Mouse (Mus musculus): ENCODE results near the gene Mfsd4b1. TPM values are rescaled to one million over a fixed set of nuclear protein-coding genes. Genes with fewer than 3 reads are reported as not detected.
"Not testable (repeated sequence)": the region's sequence is repeated elsewhere in the genome, so short reads cannot be mapped to it uniquely, and the experiment has no call there.

The Mfsd4b1 gene
- polyA plus RNA-seq, 1 experiment from 2014 or later = not detected

DNA sequence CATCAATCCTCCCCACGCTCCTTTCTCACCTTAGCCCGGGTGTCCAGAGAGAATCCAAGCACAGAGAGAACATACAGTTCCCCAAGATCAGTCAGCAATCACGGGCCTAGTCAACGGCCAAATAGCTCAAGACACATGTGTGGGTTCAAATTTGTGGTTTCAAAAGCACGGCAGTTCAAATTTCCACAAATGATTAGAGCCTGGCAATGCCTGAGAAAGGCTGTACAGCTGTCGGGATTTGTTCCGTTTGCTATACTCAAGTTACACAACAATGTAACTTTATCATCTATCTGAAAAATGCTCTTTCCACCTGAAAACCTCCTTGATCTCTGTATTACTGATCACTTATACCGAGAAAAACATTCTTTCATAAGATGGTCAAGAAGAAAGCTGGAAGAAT, 492 bp upstream of the Mfsd4b1 start:
- 72% methylated on average over 8 of the region's 8 CpGs for WGBS
- ATAC-seq (ENCODE audit: low FRiP score) (no peak), DNase-seq (ENCODE audit: low spot score, missing footprints) (no peak)
- Histone ChIP-seq H3K4me2 (peak overlapping the region; percentile 91), H3K27ac (ENCODE audit: low read depth, low read length) (no peak overlapping the region), H3K4me1 (ENCODE audit: control insufficient read depth, insufficient read depth, low read length) (peaks cover 10% of the 10 kb centered on the region; the same call in 1 of the 2 replicates), H3K36me3 (ENCODE audit: control insufficient read depth, insufficient read depth, low read length) (no peaks in the 10 kb centered on the region), H3K27me3 (ENCODE audit: control insufficient read depth, insufficient read depth, low read length) (no peaks in the 10 kb centered on the region), H3K9me3 (ENCODE audit: control insufficient read depth, low read length) (no peaks in the 10 kb centered on the region), H3K4me3 (ENCODE audit: low read depth, low read length) (peak overlapping the region; percentile 57), H3K9ac (ENCODE audit: low read length) (peak overlapping the region; percentile 72; the same call in 1 of the 2 replicates)

DNA sequence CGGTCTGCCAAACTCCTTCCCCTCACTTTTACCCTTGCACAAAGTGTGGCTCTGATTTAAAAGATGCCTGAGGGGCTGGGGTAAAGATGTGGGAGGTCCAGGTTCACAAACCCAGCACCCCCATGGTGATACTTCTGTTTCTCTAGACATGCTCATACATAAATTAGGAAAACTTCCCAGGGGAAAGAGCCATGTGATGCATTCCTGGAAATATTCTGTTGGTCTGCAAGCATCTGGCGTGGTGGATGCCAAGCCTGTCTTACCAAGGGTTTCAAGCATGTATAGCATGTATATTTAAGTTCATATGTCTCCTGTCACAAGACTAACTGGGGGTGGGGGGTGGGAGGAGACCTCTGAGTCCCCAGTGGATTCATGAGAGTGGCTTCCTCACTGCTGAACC, 4.7 kb downstream of the Mfsd4b1 start:
- ATAC-seq (ENCODE audit: low FRiP score) = no peak
- Histone ChIP-seq H3K4me1 (ENCODE audit: control insufficient read depth, insufficient read depth, low read length) (peaks cover 9% of the 10 kb centered on the region; the same call in 1 of the 2 replicates), H3K9me3 (ENCODE audit: control insufficient read depth, low read length) (no peaks in the 10 kb centered on the region), H3K27ac (ENCODE audit: low read depth, low read length) (no peak overlapping the region), H3K4me3 (ENCODE audit: low read depth, low read length) (no peak overlapping the region), H3K27me3 (ENCODE audit: control insufficient read depth, insufficient read depth, low read length) (no peaks in the 10 kb centered on the region), H3K4me2 (no peak overlapping the region), H3K36me3 (ENCODE audit: control insufficient read depth, insufficient read depth, low read length) (no peaks in the 10 kb centered on the region), H3K9ac (ENCODE audit: low read length) (no peak overlapping the region)
- 78% methylated on average over 2 of the region's 2 CpGs for WGBS
- DNase-seq (ENCODE audit: low spot score, missing footprints) = no peak

DNA sequence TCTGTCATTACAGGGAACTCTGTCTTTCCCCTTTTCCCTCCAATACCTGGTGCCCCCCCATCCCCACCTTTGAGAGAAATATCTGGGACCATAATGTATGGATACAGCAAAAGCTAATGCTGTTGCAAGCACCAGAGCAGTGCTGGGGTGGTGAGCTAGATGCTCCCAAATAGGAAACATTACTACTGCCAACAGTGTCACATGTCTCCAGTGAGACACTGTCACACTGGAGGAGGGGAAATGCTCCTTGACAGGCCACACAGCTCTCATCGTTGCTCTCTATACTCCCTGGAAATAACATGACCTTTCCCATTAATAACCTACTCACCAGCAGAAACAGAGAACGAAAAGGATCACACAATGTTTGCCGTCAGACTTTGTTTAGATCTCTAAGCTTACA, 5.6 kb downstream of the Mfsd4b1 start:
- Histone ChIP-seq H3K9ac (ENCODE audit: low read length) (no peak overlapping the region), H3K9me3 (ENCODE audit: control insufficient read depth, low read length) (no peaks in the 10 kb centered on the region), H3K36me3 (ENCODE audit: control insufficient read depth, insufficient read depth, low read length) (no peaks in the 10 kb centered on the region), H3K4me2 (no peak overlapping the region), H3K27me3 (ENCODE audit: control insufficient read depth, insufficient read depth, low read length) (no peaks in the 10 kb centered on the region), H3K27ac (ENCODE audit: low read depth, low read length) (no peak overlapping the region), H3K4me3 (ENCODE audit: low read depth, low read length) (no peak overlapping the region), H3K4me1 (ENCODE audit: control insufficient read depth, insufficient read depth, low read length) (peaks cover 4% of the 10 kb centered on the region; the same call in 1 of the 2 replicates)
- 70% methylated on average over 3 of the region's 3 CpGs for WGBS
- DNase-seq (ENCODE audit: low spot score, missing footprints) (no peak), ATAC-seq (ENCODE audit: low FRiP score) (no peak)

DNA sequence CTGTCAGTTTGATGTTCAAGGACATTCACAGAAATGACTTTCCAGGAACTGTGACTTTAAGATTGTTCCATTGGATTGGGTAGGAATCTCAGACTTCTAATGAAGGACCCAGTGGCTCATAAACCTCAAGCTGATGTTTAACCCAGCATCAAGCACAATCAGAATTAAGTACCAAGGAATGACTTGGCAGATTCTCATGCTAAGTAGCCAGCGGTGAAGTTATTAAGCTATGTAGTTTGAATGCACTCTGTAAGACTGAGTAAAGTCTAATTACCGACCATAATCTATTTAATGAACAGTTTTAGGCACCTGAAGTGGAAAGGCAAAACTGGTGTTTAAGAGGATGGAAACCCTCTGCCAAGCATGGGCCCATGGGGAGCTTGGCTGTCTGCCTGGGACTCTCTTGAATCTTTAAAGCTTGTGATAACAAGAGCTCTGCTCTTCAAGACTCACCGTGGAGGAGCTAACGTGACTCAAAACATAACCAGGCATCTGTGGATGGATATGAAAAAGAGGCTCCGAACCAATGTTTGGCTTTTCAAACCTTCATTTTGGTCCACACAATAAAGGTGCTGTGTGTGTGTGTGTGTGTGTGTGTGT, 6.7 kb downstream of the Mfsd4b1 start:
- H3K4me3 ChIP-seq (ENCODE audit: low read depth, low read length) = no peak overlapping the region
- WGBS = 91% methylated on average over 5 of the region's 5 CpGs
- DNase-seq (ENCODE audit: low spot score, missing footprints) (no peak), ATAC-seq (ENCODE audit: low FRiP score) (no peak)
- H3K9me3 ChIP-seq (ENCODE audit: control insufficient read depth, low read length) = no peaks in the 10 kb centered on the region
- no peaks in the 10 kb centered on the region for H3K4me1 ChIP-seq (ENCODE audit: control insufficient read depth, insufficient read depth, low read length)
- H3K9ac ChIP-seq (ENCODE audit: low read length) = no peak overlapping the region
- no peaks in the 10 kb centered on the region for H3K36me3 ChIP-seq (ENCODE audit: control insufficient read depth, insufficient read depth, low read length)
- H3K27ac ChIP-seq (ENCODE audit: low read depth, low read length) = no peak overlapping the region
- H3K4me2 ChIP-seq = no peak overlapping the region
- no peaks in the 10 kb centered on the region for H3K27me3 ChIP-seq (ENCODE audit: control insufficient read depth, insufficient read depth, low read length)

DNA sequence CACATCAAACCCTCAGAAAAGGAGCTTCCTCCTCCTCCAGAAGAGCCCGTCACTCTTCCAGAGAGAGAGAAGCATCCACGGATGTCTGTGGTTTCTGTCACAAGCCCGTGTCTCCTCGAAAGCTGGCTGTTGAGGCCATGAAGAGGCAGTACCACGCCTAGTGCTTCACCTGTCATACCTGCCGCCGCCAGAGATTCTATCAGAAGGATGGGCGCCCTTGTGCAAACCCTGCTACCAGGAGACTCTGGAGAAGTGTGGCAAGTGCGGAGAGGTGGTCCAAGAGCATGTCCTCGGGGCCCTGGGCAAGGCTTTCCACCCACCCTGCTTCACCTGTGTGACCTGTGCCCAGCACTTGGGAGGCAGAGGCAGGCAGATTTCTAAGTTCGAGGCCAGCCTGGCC, 15.5 kb downstream of the Mfsd4b1 start:
- DNase-seq (ENCODE audit: low spot score, missing footprints) (no peak), ATAC-seq (ENCODE audit: low FRiP score) (no peak)
- Histone ChIP-seq H3K4me2 (no peak overlapping the region), H3K27ac (ENCODE audit: low read depth, low read length) (no peak overlapping the region), H3K36me3 (ENCODE audit: control insufficient read depth, insufficient read depth, low read length) (no peaks in the 10 kb centered on the region), H3K4me1 (ENCODE audit: control insufficient read depth, insufficient read depth, low read length) (no peaks in the 10 kb centered on the region; the same call in 1 of the 2 replicates), H3K27me3 (ENCODE audit: control insufficient read depth, insufficient read depth, low read length) (no peaks in the 10 kb centered on the region), H3K4me3 (ENCODE audit: low read depth, low read length) (no peak overlapping the region), H3K9ac (ENCODE audit: low read length) (no peak overlapping the region), H3K9me3 (ENCODE audit: control insufficient read depth, low read length) (no peaks in the 10 kb centered on the region)
- 87% methylated on average over 11 of the region's 11 CpGs for WGBS

DNA sequence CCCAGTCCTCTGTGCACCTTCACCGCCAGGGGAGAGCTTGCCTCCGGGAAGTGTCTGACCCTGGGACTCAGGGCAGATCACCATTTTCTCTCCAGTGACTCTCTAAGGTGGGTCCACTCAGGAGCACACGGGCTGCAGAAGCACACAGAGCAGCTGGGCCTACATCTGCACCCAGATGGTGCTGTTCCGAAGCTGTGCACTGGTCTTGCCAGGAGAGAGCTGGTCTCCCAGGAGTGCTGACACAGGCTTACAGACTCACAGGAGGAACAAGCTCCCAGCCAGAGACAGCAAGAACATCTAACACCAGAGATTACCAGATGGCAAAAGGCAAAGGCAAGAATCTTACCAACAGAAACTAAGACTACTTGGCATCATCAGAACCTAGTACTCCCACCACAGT, 16.2 kb downstream of the Mfsd4b1 start:
- H3K4me1 ChIP-seq (ENCODE audit: control insufficient read depth, insufficient read depth, low read length); ATAC-seq (ENCODE audit: low FRiP score); H3K36me3 ChIP-seq (ENCODE audit: control insufficient read depth, insufficient read depth, low read length); H3K4me2 ChIP-seq; H3K9ac ChIP-seq (ENCODE audit: low read length); H3K27ac ChIP-seq (ENCODE audit: low read depth, low read length); DNase-seq (ENCODE audit: low spot score, missing footprints); H3K9me3 ChIP-seq (ENCODE audit: control insufficient read depth, low read length); H3K4me3 ChIP-seq (ENCODE audit: low read depth, low read length); H3K27me3 ChIP-seq (ENCODE audit: control insufficient read depth, insufficient read depth, low read length): not testable (repeated sequence)
- 84% methylated on average over 4 of the region's 4 CpGs for WGBS

DNA sequence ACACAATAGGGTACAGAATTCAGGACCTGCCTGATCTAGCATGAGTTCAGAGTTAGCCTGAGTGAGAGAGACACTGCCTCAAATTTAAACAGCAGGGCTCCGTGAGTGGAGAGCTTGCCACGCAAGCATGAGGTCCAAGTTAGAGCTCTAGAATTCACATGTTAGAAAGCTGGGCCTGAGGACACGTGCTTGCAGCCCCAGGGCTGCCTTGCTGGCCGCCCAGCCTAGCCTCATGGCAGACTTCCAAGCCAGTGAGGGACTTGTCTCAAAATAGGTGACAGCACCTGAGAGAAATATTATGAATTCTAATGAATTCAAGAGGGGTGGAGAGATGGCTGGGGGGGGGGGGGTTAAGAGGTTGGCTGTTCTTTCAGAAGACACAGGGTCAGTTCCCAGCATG, 17.1 kb downstream of the Mfsd4b1 start:
- Histone ChIP-seq H3K36me3 (ENCODE audit: control insufficient read depth, insufficient read depth, low read length) (no peaks in the 10 kb centered on the region), H3K9ac (ENCODE audit: low read length) (no peak overlapping the region)

DNA sequence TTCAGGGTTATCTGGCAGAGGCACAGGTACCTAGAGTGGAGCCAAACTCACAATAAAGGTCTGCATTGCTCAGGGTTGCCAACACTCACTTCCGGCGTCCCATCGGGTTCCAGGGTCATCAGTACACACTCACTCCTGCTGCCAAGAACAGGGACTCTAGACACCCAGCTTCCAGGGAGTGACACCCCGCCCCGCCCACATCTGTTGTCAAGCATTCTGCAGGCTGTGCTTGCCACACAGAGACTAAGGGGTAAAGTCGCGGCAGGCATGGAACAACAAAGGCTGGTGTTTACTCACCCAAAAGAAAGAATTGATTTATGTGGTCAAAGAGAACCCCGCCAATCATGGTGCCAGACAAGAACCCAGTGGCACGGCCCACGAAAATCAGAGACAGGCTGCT, 18.1 kb downstream of the Mfsd4b1 start:
- WGBS = 59% methylated on average over 10 of the region's 10 CpGs
- H3K9me3 ChIP-seq (ENCODE audit: control insufficient read depth, low read length) = no peaks in the 10 kb centered on the region
- H3K36me3 ChIP-seq (ENCODE audit: control insufficient read depth, insufficient read depth, low read length) = no peaks in the 10 kb centered on the region
- no peak overlapping the region for H3K4me3 ChIP-seq (ENCODE audit: low read depth, low read length)
- no peak for ATAC-seq (ENCODE audit: low FRiP score)
- H3K4me1 ChIP-seq (ENCODE audit: control insufficient read depth, insufficient read depth, low read length) = no peaks in the 10 kb centered on the region; the same call in 1 of the 2 replicates
- DNase-seq (ENCODE audit: low spot score, missing footprints) = no peak
- no peak overlapping the region for H3K4me2 ChIP-seq
- no peak overlapping the region for H3K9ac ChIP-seq (ENCODE audit: low read length)
- H3K27me3 ChIP-seq (ENCODE audit: control insufficient read depth, insufficient read depth, low read length) = no peaks in the 10 kb centered on the region
- H3K27ac ChIP-seq (ENCODE audit: low read depth, low read length) = no peak overlapping the region

More for the DNA sequence above, 17.1 kb downstream of the Mfsd4b1 start:
- H3K4me1 ChIP-seq (ENCODE audit: control insufficient read depth, insufficient read depth, low read length) = no peaks in the 10 kb centered on the region; the same call in 1 of the 2 replicates
- no peaks in the 10 kb centered on the region for H3K27me3 ChIP-seq (ENCODE audit: control insufficient read depth, insufficient read depth, low read length)
- no peaks in the 10 kb centered on the region for H3K9me3 ChIP-seq (ENCODE audit: control insufficient read depth, low read length)
- no peak overlapping the region for H3K4me2 ChIP-seq
- no peak for ATAC-seq (ENCODE audit: low FRiP score)
- no peak for DNase-seq (ENCODE audit: low spot score, missing footprints)
- H3K4me3 ChIP-seq (ENCODE audit: low read depth, low read length) = no peak overlapping the region
- 90% methylated on average over 4 of the region's 4 CpGs for WGBS
- H3K27ac ChIP-seq (ENCODE audit: low read depth, low read length) = no peak overlapping the region

DNA sequence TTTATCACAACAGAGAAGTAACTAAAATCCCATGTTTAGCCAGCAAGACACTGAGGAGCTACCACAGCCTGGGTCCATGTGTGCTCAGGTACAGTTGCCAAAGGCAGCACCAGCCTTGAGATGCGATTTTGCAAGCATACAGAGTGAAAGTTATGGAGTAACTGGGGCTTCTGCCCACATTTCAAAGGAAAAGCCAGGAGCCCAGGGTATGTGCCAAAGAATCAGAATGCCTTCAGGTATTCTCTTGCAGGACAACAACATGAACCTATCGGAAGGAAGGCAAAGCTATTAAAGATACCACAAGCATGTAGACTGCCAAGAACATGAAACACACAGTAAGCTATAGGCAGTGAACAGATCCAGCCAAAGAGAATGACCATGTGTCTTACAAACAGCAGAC, 24.3 kb downstream of the Mfsd4b1 start:
- H3K4me2 ChIP-seq = no peak overlapping the region
- no peaks in the 10 kb centered on the region for H3K36me3 ChIP-seq (ENCODE audit: control insufficient read depth, insufficient read depth, low read length)
- no peak overlapping the region for H3K4me3 ChIP-seq (ENCODE audit: low read depth, low read length)
- H3K4me1 ChIP-seq (ENCODE audit: control insufficient read depth, insufficient read depth, low read length) = no peaks in the 10 kb centered on the region; the same call in 1 of the 2 replicates
- no peaks in the 10 kb centered on the region for H3K27me3 ChIP-seq (ENCODE audit: control insufficient read depth, insufficient read depth, low read length)
- H3K9ac ChIP-seq (ENCODE audit: low read length) = no peak overlapping the region
- DNase-seq (ENCODE audit: low spot score, missing footprints) (no peak), ATAC-seq (ENCODE audit: low FRiP score) (no peak)
- WGBS = 88% methylated on average over 2 of the region's 2 CpGs
- H3K27ac ChIP-seq (ENCODE audit: low read depth, low read length) = no peak overlapping the region
- no peaks in the 10 kb centered on the region for H3K9me3 ChIP-seq (ENCODE audit: control insufficient read depth, low read length)
